Mouse (Mus musculus) stomach, embryonic 15.5 days (tissue): ENCODE data around the gene Ccl25. TPM values are rescaled to one million over a fixed set of nuclear protein-coding genes. Genes with fewer than 3 reads are reported as not detected.

Experiments used
- ATAC-seq: fragments of 200-750 bp; cut with Nextera tagmentation; 2 replicates; pipeline ENCODE4 v1.8.0; 2017; ENCODE audit warnings: low read depth, moderate number of reproducible peaks, moderate TSS enrichment; ENCODE audit not compliant: insufficient read depth, low FRiP score
- H3K27ac ChIP-seq: fragments of 300-500 bp; sonication (generic); 2 replicates; pipeline ENCODE4 v1.5.1; 2015; ENCODE audit warnings: mild to moderate bottlenecking, inconsistent platforms
- H3K27me3 ChIP-seq: fragments of 300-500 bp; sonication (generic); replicated peaks from 2 replicates; pipeline ENCODE4 v1.6.1; 2015; ENCODE audit warnings: inconsistent platforms
- H3K36me3 ChIP-seq: fragments of 300-500 bp; sonication (generic); 2 replicates; pipeline ENCODE4 v1.6.1; 2015; ENCODE audit warnings: inconsistent platforms
- H3K4me1 ChIP-seq: fragments of 300-500 bp; sonication (generic); 2 replicates; pipeline ENCODE4 v1.6.1; 2015; ENCODE audit warnings: inconsistent platforms
- H3K4me2 ChIP-seq: fragments of 300-500 bp; sonication (generic); 2 replicates; pipeline ENCODE4 v1.6.1; 2015; ENCODE audit warnings: mild to moderate bottlenecking, inconsistent platforms
- H3K4me3 ChIP-seq: fragments of 300-500 bp; sonication (generic); replicated peaks from 2 replicates; pipeline ENCODE4 v1.5.1; 2015; ENCODE audit warnings: inconsistent platforms
- H3K9ac ChIP-seq: fragments of 300-500 bp; sonication (generic); 2 replicates; pipeline ENCODE4 v1.6.1; 2015; ENCODE audit warnings: inconsistent platforms
- H3K9me3 ChIP-seq: fragments of 300-500 bp; sonication (generic); 2 replicates; pipeline ENCODE4 v1.6.1; 2016; ENCODE audit warnings: inconsistent platforms
- WGBS: fragments of 180-500 bp; shearing (Covaris S2); methylation state at CpG from one replicate; pipeline ENCODE4 v1.1.7; 2015; 5-methylcytosine and 5-hydroxymethylcytosine counted together
- polyA plus RNA-seq: library from polyadenylated mRNA; unstranded; fragments of >200 nt; fragmentation: Nextera tagmentation; extraction: Ambion mirVana; gene quantifications from 2 replicates; pipeline ENCODE4 v1.2.1, GENCODE M21; 2015

Ccl25 gene
- polyA plus RNA-seq, result 22.7 and 29.9 TPM in 2 replicates

DNA sequence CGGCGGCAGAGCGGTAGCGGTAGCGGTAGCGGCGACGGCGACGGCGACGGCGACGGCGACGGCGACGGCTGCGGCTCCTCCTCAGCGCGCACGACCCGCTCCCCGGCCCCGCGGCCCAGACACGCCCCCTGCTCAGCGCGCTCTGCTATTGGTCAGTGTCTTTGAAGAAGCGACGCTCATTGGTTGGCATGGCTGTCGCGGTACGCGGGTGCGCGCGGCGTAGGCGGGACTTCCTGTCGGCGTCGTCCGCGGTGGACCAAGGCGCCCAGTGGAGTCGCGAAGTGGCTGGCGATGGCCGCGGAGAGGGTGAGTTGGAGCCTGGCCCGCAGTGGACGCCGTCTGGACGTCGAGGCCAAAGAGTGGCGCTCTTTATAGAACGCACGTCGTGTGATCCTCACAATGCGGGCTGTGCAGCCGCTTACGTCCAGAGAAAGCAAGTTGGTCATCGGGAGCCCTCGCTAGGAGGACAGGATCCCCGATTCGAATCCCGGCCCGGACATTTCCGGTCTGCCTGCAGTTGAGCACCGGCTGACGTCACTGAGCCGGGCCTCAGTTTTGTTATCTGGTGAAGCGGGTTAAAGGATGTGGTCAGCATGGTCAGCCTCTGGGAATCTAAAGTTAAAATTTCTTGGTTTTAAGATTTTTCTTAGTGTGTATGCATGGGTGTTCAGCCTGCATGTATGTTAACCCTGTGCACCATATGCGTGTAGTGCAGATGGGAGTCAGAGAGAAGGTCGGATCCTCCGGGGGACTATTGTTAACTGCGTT, at the start of gene Ccl25, which contains the start of gene Elavl1:
Gene Ccl25 (plus strand): TSS at position 228 of the 768 bp plus-strand sequence.
Gene Elavl1 (minus strand): TSS at position 431 of the 768 bp plus-strand sequence.
- no peaks in the 10 kb centered on the region for H3K9me3 ChIP-seq
- under 1% methylated on average over 63 of the region's 78 CpGs for WGBS
- H3K4me1 ChIP-seq, result peaks cover 25% of the 10 kb centered on the region
- H3K4me3 ChIP-seq, result peak within 1 kb of the TSS; percentile 80
- H3K4me2 ChIP-seq, result peak within 1 kb of the TSS; percentile 86
- H3K27ac ChIP-seq, result peak within 1 kb of the TSS; percentile 94
- H3K9ac ChIP-seq, result peak within 1 kb of the TSS; percentile 98
- no peaks in the 10 kb centered on the region for H3K27me3 ChIP-seq
- ATAC-seq, result peak; percentile 98
- H3K36me3 ChIP-seq, result peaks cover 20% of the 10 kb centered on the region

DNA sequence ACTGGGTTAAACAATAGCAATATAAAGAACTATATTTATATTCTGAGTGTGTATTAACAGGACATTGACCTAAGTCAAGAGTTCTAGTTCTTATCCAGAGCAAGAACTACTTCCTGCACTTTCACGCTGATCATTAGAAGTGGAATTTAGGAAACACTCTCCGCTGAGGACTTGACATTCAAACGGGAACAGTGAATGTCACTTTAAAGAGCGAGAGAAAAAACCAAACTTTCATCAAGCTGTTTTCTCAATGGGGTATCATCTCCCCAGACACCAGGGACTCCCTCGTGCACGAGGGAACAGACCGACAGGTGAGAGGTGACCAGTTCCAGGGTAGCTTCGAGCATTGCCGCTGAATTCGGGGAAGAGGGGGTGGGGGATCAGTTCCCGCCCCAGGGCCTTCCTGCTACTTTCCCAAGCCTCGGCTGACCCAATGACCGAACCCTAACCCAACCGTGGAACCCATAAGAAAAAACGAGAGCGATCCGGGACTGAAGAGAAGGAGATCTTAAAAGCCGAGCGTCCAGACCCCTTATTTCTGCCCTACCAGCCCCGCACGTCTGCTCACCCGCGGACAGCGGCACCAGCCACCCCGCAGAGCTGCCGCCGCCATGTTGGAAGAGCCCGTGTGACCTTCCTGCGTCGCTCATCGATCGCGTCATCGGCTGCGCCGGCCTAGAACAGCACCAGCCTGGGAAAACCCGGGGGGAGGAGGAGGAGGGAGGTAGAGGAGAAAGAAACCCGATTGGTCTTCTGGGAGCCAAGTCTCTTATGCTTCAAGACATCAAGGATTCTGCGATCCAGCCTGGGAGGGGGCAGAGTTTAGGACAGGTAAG, 49.5 kb upstream of the Ccl25 start, which contains the start of gene Timm44:
Gene Timm44 (minus strand): TSS at position 639 of the 836 bp plus-strand sequence.
- Histone ChIP-seq H3K4me1 (peaks cover 8% of the 10 kb centered on the region; the same call in 1 of the 2 replicates), H3K4me3 (peak within 1 kb of the TSS; percentile 86), H3K36me3 (peaks cover 13% of the 10 kb centered on the region; the same call in 1 of the 2 replicates), H3K27me3 (no peaks in the 10 kb centered on the region), H3K9ac (peak within 1 kb of the TSS; percentile 71), H3K4me2 (peak within 1 kb of the TSS; percentile 66), H3K27ac (peak within 1 kb of the TSS; percentile 41), H3K9me3 (no peaks in the 10 kb centered on the region)
- under 1% methylated on average over 39 of the region's 39 CpGs for WGBS
- ATAC-seq, result peak; percentile 96

DNA sequence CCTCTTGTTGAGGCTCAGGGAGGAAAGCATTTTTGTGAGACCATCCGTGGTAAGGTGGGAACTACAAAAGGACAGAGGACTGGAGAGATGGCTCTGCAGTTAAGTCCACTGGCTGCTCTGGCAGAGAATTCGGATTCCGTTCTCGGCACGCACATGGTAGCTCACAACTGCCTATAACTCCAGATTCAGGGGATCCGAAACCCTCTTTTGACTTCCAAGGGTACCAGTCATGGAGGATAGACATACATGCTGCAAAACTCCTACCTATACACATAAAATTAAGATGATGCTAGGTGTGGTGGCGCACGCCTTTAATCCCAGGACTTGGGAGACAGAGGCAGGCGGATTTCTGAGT, 48.9 kb upstream of the Ccl25 start:
- no peak; the same call in 1 of the 2 replicates for ATAC-seq
- peak overlapping the region; percentile 41; the same call in 1 of the 2 replicates for H3K27ac ChIP-seq

DNA sequence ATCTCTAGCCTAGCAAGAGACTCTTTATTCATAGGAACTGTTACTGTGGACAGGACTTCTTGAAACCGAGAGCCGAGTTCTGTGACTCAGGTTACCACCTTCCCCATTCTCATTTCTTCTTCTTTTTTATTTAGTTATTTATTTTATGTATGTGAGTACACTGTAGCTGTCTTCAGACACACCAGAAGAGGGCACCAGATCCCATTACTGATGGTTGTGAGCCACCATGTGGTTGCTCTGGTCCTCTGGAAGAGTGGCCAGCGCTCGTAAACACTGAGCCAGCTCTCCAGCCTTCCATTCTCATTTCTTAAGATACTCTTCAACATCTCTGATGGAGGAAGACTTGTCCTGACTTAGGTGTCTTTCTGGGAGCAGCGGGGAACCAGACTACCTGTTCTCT, 32.3 kb upstream of the Ccl25 start:
- peaks cover 55% of the 10 kb centered on the region for H3K36me3 ChIP-seq
- H3K27ac ChIP-seq, result no peak overlapping the region
- no peak overlapping the region for H3K4me2 ChIP-seq
- no peak overlapping the region for H3K9ac ChIP-seq
- no peaks in the 10 kb centered on the region for H3K9me3 ChIP-seq
- no peaks in the 10 kb centered on the region for H3K27me3 ChIP-seq
- ATAC-seq, result no peak
- 90% methylated on average over 5 of the region's 5 CpGs for WGBS
- H3K4me1 ChIP-seq, result no peaks in the 10 kb centered on the region
- no peak overlapping the region for H3K4me3 ChIP-seq

More for the DNA sequence above, 48.9 kb upstream of the Ccl25 start:
- peak overlapping the region; percentile 86 for H3K4me3 ChIP-seq
- peaks cover 13% of the 10 kb centered on the region; the same call in 1 of the 2 replicates for H3K36me3 ChIP-seq
- peak overlapping the region; percentile 66 for H3K4me2 ChIP-seq
- H3K4me1 ChIP-seq, result peaks cover 8% of the 10 kb centered on the region; the same call in 1 of the 2 replicates
- no peaks in the 10 kb centered on the region for H3K27me3 ChIP-seq
- H3K9ac ChIP-seq, result peak overlapping the region; percentile 17; the same call in 1 of the 2 replicates
- 23% methylated on average over 9 of the region's 9 CpGs for WGBS
- H3K9me3 ChIP-seq, result no peaks in the 10 kb centered on the region

DNA sequence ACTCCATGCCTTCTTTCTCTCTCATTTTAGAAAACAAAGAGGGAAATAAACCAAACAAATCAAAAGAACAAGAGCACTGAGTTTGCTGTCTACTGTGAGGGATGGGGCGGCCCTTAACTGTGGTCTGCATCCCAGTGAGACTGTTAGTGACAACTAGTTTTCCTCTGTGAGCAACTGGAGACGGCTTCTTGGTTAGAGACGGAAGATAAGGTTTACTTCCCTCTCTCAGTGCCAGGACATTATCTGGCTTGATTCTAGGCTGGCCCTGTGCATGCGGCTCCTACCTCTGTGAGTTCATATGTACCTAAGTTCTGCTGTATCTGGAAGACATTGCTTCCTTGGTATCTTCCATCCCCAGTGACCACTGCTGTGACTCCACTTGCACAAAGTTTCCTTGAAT, 27.2 kb upstream of the Ccl25 start:
- ATAC-seq, result no peak
- Histone ChIP-seq H3K9me3 (no peaks in the 10 kb centered on the region), H3K27ac (no peak overlapping the region), H3K36me3 (peaks cover 69% of the 10 kb centered on the region), H3K4me2 (no peak overlapping the region), H3K4me1 (no peaks in the 10 kb centered on the region), H3K9ac (no peak overlapping the region), H3K4me3 (no peak overlapping the region), H3K27me3 (no peaks in the 10 kb centered on the region)
- WGBS, result 90% methylated on average over 4 of the region's 4 CpGs

DNA sequence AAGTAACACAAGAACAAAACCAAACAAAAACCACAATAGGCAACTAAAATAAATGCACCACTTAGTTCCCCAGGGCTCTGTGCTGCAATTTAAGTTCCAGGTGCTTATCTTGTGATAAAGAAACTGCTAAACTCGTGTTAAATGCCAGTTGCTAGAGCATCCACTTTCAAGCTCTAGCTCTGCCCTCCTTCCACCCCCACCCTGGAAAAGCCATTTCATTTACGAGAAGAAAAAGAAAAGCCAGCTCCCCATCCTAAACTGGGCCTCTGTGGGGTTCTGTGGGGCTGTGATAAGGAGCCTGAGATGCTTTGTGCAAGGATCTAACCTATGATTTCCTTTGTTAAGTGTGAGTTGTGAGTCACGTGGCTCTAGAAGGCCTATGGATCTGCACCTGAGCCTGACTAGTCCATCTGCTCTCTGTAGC, 20.9 kb upstream of the Ccl25 start:
- Histone ChIP-seq H3K4me3 (no peak overlapping the region), H3K9me3 (no peaks in the 10 kb centered on the region), H3K27me3 (no peaks in the 10 kb centered on the region), H3K4me1 (no peaks in the 10 kb centered on the region), H3K27ac (no peak overlapping the region), H3K9ac (no peak overlapping the region), H3K36me3 (peaks cover 68% of the 10 kb centered on the region), H3K4me2 (no peak overlapping the region)
- 72% methylated on average over 3 of the region's 3 CpGs for WGBS
- ATAC-seq, result no peak

DNA sequence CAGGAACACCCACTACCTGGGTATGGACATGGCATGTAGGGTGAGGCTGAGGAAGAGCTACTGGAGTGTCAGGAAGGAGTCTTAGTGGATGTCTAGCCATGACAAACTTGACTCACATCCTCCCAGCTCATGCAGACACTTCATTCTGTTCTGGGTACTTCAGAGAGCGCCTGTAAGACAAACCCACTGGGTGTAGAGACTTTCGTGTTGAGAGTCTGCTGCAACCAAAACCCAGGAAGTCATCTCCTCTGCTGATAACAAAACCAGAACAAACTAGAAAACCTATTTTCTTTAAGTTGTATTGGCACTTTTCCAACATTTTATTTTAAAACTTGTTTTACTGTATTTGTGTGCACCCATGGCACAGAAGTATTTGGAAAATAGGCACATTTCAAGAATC, 19.2 kb upstream of the Ccl25 start:
- no peak for ATAC-seq

DNA sequence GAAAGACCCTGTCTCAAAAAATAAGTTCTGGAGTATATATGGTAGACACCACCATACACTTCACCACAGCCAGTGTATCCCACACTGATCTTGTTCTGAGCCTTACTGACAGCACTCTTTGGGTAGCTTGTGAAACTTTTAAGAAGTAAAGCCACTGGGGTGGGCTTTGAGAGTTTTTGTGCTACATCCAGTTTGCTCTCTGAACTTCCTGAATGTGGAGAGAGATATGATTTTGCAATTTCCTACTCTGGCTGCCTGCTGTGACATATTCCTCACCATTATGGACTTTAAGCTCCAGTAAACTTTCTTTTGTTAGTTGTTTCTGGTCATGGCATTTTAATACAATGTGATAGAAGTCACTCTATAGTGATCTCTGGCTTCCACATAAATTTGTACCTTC, 12.9 kb upstream of the Ccl25 start:
- H3K36me3 ChIP-seq, result peaks cover 20% of the 10 kb centered on the region
- H3K4me3 ChIP-seq, result no peak overlapping the region
- no peak overlapping the region for H3K4me2 ChIP-seq
- H3K9ac ChIP-seq, result no peak overlapping the region
- H3K27me3 ChIP-seq, result no peaks in the 10 kb centered on the region
- H3K9me3 ChIP-seq, result no peaks in the 10 kb centered on the region
- H3K27ac ChIP-seq, result no peak overlapping the region
- no peak for ATAC-seq
- H3K4me1 ChIP-seq, result no peaks in the 10 kb centered on the region

More for the DNA sequence above, 19.2 kb upstream of the Ccl25 start:
- Histone ChIP-seq H3K9ac (no peak overlapping the region), H3K4me1 (no peaks in the 10 kb centered on the region), H3K27me3 (no peaks in the 10 kb centered on the region), H3K27ac (no peak overlapping the region), H3K36me3 (peaks cover 66% of the 10 kb centered on the region), H3K9me3 (no peaks in the 10 kb centered on the region), H3K4me2 (no peak overlapping the region), H3K4me3 (no peak overlapping the region)
- WGBS, result 83% methylated on average over 2 of the region's 2 CpGs

DNA sequence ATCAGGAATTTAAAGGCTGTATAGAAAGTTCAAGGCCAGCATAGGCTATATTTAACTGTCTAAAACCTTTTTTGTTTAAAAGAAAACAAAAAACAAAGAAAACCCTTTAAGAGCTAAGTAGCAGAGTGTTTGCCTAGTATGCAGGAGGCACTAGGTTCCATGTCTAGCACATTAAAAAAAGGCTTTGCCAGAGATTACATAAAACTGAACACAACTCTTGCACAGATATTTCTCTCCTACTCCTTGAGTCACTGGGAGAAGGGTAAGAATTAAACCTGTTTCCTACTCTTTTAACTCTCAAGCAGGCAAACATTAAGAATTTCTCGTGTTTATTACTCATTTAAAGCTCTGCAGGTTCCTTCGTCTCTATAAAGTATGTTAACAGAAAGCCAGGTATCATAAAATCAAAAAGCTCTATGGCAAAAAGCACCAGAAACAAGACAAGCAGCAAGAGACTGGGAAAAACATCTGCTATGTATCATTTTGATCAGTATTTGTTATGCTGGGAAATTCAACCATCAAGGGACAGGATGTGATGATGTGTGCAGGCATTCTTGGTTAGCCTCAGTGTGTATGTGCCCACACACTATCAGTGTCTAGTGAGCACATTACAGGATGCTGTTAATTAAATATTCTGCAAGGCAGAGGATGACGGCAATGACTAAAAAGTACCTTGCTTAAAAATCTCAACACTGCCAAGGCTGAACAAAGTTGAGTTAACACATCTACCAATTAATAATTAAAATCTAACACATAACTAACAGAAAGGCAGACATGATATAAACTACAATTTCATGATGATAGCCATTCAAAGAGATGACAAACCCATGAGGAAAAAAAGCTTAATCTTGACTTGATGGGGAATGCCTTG, 11.5 kb upstream of the Ccl25 start:
- peaks cover 15% of the 10 kb centered on the region for H3K36me3 ChIP-seq
- H3K4me2 ChIP-seq, result no peak overlapping the region
- WGBS, result 68% methylated on average over 3 of the region's 3 CpGs
- no peak overlapping the region for H3K27ac ChIP-seq
- no peak overlapping the region for H3K9ac ChIP-seq
- H3K4me1 ChIP-seq, result no peaks in the 10 kb centered on the region
- ATAC-seq, result no peak
- H3K27me3 ChIP-seq, result no peaks in the 10 kb centered on the region
- H3K9me3 ChIP-seq, result no peaks in the 10 kb centered on the region
- H3K4me3 ChIP-seq, result no peak overlapping the region

DNA sequence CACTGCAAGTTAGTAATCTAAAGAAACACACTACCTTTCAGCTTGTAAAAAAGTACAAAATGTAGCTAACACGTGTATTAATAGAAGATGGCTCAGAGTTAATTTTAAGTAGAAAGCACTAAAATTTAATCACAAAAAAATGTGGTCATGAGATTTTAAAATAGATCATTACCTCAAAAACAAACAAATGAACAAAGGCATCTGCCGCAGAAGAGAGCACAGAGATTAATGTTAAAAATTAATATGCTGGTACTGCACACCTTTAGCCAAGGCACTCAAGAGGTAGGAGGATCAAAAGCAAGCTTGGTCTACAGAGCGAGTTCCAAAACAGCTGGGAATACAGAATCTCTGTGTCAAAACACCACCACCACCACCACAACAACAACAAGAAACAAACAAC, 10.2 kb upstream of the Ccl25 start:
- H3K9me3 ChIP-seq, result no peaks in the 10 kb centered on the region
- no peak overlapping the region for H3K4me3 ChIP-seq
- no peak overlapping the region for H3K4me2 ChIP-seq
- no peaks in the 10 kb centered on the region for H3K27me3 ChIP-seq
- 74% methylated on average over 3 of the region's 3 CpGs for WGBS
- no peak for ATAC-seq
- H3K9ac ChIP-seq, result no peak overlapping the region
- H3K36me3 ChIP-seq, result peaks cover 14% of the 10 kb centered on the region
- no peaks in the 10 kb centered on the region for H3K4me1 ChIP-seq
- H3K27ac ChIP-seq, result no peak overlapping the region

DNA sequence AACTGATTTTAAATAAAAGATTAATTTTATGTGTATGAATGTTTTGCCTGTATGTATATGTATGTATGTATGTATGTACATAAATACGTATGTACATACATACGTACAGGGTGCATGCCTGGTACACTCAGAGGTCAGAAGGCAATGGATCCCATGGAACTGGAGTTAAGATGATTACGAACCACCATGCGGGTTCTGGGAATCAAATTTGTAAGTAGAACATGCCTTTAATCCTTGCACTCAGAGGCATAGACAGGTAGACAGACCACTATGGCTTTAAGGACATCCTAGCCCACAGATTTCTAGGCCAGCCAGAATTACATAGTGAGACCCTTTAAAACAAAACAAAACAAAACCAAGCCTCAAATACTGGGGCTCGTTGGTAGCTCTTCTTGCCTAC, 6.9 kb upstream of the Ccl25 start:
- Histone ChIP-seq H3K4me1 (peaks cover 11% of the 10 kb centered on the region), H3K36me3 (peaks cover 4% of the 10 kb centered on the region; the same call in 1 of the 2 replicates), H3K9me3 (no peaks in the 10 kb centered on the region), H3K27ac (no peak overlapping the region), H3K4me2 (no peak overlapping the region), H3K9ac (no peak overlapping the region), H3K27me3 (no peaks in the 10 kb centered on the region), H3K4me3 (no peak overlapping the region)
- no peak for ATAC-seq
- WGBS, result 85% methylated on average over 5 of the region's 5 CpGs
